Mouse (Mus musculus) forebrain, embryonic 14.5 days (tissue): Measurements from ENCODE around the gene Fscn2. TPM values are rescaled to one million over a fixed set of nuclear protein-coding genes. Genes with fewer than 3 reads are reported as not detected.

Experiments used
- ATAC-seq: fragments of 200-750 bp; cut with Nextera tagmentation; 2 replicates; pipeline ENCODE4 v1.8.0; 2017; ENCODE audit warnings: mild to moderate bottlenecking, moderate library complexity
- DNase-seq: peaks from one replicate; pipeline ENCODE4 v3.0.0-alpha.2; 2015; ENCODE audit warnings: low spot score
- H3K27ac ChIP-seq: fragments of 300-500 bp; sonication (generic); 2 replicates; pipeline ENCODE4 v1.5.1; 2014; ENCODE audit warnings: low read depth, mild to moderate bottlenecking, control low read depth, low read length, moderate library complexity
- H3K27me3 ChIP-seq: fragments of 300-500 bp; sonication (generic); replicated peaks from 2 replicates; pipeline ENCODE4 v1.6.1; 2014; ENCODE audit warnings: low read length, control low read depth, mixed read lengths; ENCODE audit not compliant: control insufficient read depth, insufficient read depth
- H3K36me3 ChIP-seq: fragments of 300-500 bp; sonication (generic); 2 replicates; pipeline ENCODE4 v1.6.1; 2014; ENCODE audit warnings: low read length, control low read depth; ENCODE audit not compliant: control insufficient read depth, insufficient read depth
- H3K4me1 ChIP-seq: fragments of 300-500 bp; sonication (generic); 2 replicates; pipeline ENCODE4 v1.6.1; 2014; ENCODE audit warnings: antibody characterized with exemption, low read length, control low read depth; ENCODE audit not compliant: control insufficient read depth, insufficient read depth
- H3K4me2 ChIP-seq: fragments of 300-500 bp; sonication (generic); 2 replicates; pipeline ENCODE4 v1.6.1; 2014; ENCODE audit warnings: mild to moderate bottlenecking, control low read depth, low read length
- H3K4me3 ChIP-seq: fragments of 300-500 bp; sonication (generic); 2 replicates; pipeline ENCODE4 v1.5.1; 2014; ENCODE audit warnings: low read depth, low read length, control low read depth
- H3K9ac ChIP-seq: fragments of 300-500 bp; sonication (generic); 2 replicates; pipeline ENCODE4 v1.6.1; 2014; ENCODE audit warnings: mild to moderate bottlenecking, low read length, control low read depth, moderate library complexity
- H3K9me3 ChIP-seq: fragments of 300-500 bp; sonication (generic); replicated peaks from 2 replicates; pipeline ENCODE4 v1.6.1; 2016; ENCODE audit warnings: low read length, control low read depth, mixed read lengths; ENCODE audit not compliant: control insufficient read depth
- WGBS: fragments of 180-500 bp; shearing (Covaris S2); extraction: QIAGEN DNeasy Blood & Tissue Kit; methylation state at CpG from one replicate; pipeline ENCODE4 v1.1.7; 2014; 5-methylcytosine and 5-hydroxymethylcytosine counted together
- polyA plus RNA-seq: library from polyadenylated mRNA; unstranded; fragments of >200 nt; fragmentation: Nextera tagmentation; extraction: Ambion mirVana; gene quantifications from 2 replicates; pipeline ENCODE4 v1.2.1, GENCODE M21; 2014

Gene Fscn2
- polyA plus RNA-seq, 1 experiment from 2014 or later: 1.4 TPM

DNA sequence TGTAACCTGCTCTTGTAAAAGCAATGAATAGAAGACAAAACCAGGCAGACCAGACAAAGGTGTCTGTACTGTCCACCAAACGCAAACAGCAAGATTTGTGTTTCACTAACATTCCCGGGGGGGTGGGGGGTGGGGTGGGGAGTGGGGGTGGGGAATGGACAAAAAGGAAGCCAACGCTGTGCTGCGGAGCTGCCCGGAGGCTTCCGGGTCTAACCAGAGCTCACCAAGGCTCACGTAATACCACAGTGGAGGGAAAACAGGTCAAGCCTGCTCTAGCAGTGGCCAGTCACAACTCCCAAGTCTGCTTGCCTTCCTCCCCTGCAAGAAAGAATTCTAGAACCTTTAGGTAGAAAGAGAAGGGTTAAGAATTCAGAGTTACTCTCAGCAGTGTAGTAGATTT lies 43.9 kb upstream of the Fscn2 start:
- H3K9me3 ChIP-seq: no peaks in the 10 kb centered on the region
- H3K4me2 ChIP-seq: peak overlapping the region; percentile 84; the same call in 1 of the 2 replicates
- H3K27ac ChIP-seq: 0 out of 2 replicates have a peak overlapping the region, but pooled peaks have one; percentile 88
- no peaks in the 10 kb centered on the region for H3K36me3 ChIP-seq
- ATAC-seq: no peak
- DNase-seq: no peak
- peak overlapping the region; percentile 87; the same call in 1 of the 2 replicates for H3K9ac ChIP-seq
- H3K4me3 ChIP-seq: no peak overlapping the region
- WGBS: 72% methylated on average over 7 of the region's 7 CpGs
- no peaks in the 10 kb centered on the region for H3K27me3 ChIP-seq
- peaks cover 19% of the 10 kb centered on the region for H3K4me1 ChIP-seq

DNA sequence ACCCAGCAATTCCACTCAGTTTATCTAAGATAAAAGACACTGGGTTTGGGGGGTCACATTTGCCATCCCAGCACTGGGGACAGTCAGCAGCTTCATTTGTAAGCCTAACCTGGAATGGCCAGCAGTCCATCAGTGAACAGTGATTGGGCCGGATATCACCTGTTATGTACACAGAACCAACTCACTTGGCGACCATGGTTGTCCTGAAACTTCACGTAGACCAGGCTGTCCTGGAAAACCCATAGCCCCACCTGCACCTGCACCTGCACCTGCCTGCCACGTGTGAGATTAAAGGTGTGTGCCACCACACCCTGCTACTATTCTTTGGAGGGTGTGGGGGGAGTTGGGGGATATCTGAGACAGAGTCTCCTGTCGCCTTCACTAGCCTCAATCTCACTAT lies 42.0 kb upstream of the Fscn2 start:
- H3K4me3 ChIP-seq: no peak overlapping the region
- no peaks in the 10 kb centered on the region for H3K9me3 ChIP-seq
- DNase-seq: no peak
- H3K27ac ChIP-seq: no peak overlapping the region
- H3K4me2 ChIP-seq: no peak overlapping the region
- H3K27me3 ChIP-seq: no peaks in the 10 kb centered on the region
- ATAC-seq: no peak
- H3K9ac ChIP-seq: no peak overlapping the region
- 89% methylated on average over 5 of the region's 5 CpGs for WGBS
- H3K36me3 ChIP-seq: no peaks in the 10 kb centered on the region
- H3K4me1 ChIP-seq: peaks cover 19% of the 10 kb centered on the region

DNA sequence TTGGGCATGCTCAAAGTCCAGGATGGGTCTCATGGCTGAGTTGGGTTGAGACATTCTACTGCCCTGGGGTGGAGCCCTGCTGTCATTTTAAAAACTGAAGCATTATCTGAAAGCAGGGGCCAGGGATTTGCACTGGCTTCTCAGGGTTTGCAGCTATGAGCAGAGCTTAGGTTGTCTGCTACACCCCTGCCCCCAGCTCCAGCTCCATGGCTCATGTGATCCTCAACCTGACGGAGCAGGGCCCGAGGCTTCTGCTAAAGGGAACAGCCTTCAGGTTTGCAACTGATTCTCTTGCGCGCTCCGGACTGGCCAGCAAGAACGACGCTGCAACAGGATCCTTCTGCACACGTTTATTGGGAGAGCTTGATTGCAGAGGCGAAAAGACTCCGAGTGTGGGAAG lies 41.2 kb upstream of the Fscn2 start:
- no peak overlapping the region for H3K27ac ChIP-seq
- 96% methylated on average over 10 of the region's 10 CpGs for WGBS
- no peak overlapping the region for H3K4me3 ChIP-seq
- H3K36me3 ChIP-seq: no peaks in the 10 kb centered on the region
- DNase-seq (no peak), ATAC-seq (no peak)
- H3K9me3 ChIP-seq: no peaks in the 10 kb centered on the region
- peaks cover 13% of the 10 kb centered on the region for H3K4me1 ChIP-seq
- no peaks in the 10 kb centered on the region for H3K27me3 ChIP-seq
- H3K9ac ChIP-seq: no peak overlapping the region
- H3K4me2 ChIP-seq: no peak overlapping the region

DNA sequence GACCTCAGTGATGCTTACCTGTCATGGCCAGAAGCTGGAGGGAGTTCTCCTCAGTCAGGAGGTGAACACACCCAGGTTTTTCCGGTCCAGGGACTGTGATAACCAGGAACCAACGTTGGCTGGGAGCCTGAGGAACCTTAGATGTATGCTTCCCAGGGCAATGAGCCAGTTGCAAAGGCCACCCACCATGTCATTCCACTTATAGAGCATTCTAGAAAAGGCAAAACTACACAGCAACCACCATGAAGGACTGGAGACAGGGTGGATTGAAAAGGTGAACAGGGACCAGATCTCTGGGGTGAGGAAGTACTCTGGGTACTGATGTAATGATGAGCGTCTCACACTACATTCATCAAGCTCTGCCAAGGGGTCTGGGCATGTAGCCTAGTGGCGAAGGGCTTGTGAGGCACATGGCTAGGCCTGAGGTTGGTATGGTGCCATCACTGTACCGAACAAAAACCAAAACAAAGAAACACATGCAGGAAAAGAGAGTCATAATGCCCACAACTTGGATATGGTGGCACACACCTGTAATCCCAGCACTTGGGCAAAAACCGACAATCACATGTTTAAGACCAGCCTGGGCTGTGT lies 25.8 kb upstream of the Fscn2 start:
- ATAC-seq (no peak), DNase-seq (no peak)
- no peaks in the 10 kb centered on the region for H3K9me3 ChIP-seq
- H3K9ac ChIP-seq: no peak overlapping the region
- WGBS: 79% methylated on average over 6 of the region's 6 CpGs
- H3K27ac ChIP-seq: no peak overlapping the region
- no peak overlapping the region for H3K4me2 ChIP-seq
- no peaks in the 10 kb centered on the region for H3K27me3 ChIP-seq
- no peaks in the 10 kb centered on the region for H3K36me3 ChIP-seq
- no peak overlapping the region for H3K4me3 ChIP-seq
- no peaks in the 10 kb centered on the region for H3K4me1 ChIP-seq

DNA sequence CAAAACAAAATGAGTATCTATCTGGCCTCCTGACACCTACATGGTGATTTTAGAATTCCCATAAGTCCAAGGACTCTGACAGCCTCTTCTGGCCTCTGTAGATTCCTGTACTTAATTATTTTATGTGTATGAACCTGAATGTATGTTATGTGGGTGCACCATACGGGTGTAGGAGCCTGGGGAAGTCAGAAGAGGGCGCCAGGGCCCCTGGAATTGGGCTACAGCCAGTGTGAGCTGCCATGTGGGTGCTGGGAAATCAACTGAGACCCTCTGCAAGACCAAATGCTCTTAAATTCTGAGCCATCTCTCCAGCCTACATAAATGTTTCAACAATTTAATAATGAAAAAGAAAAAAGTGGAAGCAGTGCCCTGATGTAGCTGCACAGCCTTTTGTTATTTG lies 23.9 kb upstream of the Fscn2 start:
- 29% methylated on average over 2 of the region's 2 CpGs for WGBS
- Histone ChIP-seq H3K4me3 (no peak overlapping the region), H3K4me1 (no peaks in the 10 kb centered on the region), H3K9me3 (no peaks in the 10 kb centered on the region), H3K36me3 (no peaks in the 10 kb centered on the region), H3K27ac (no peak overlapping the region), H3K27me3 (no peaks in the 10 kb centered on the region), H3K9ac (no peak overlapping the region), H3K4me2 (no peak overlapping the region)
- DNase-seq (no peak), ATAC-seq (no peak)

DNA sequence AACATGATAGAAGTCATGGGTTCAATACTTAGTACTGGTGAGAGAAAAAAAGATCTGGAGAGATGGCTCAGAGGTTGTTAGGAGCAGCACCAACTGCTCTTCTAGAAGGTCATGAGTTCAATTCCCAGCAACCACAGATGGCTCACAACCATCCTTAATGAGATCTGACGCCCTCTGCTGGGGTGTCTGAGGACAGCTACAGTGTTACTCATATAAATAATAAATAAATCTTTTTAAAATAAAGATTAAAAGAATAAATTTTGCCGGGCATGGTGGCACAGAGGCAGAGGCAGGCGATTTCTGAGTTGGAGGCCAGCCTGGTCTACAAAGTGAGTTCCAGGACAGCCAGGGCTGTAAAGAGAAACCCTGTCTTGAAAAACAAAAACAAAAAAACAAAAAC lies 22.5 kb upstream of the Fscn2 start:
- no peaks in the 10 kb centered on the region for H3K4me1 ChIP-seq
- H3K27ac ChIP-seq: no peak overlapping the region
- no peak for DNase-seq
- WGBS: 70% methylated on average over 3 of the region's 3 CpGs
- H3K9me3 ChIP-seq: no peaks in the 10 kb centered on the region
- H3K4me2 ChIP-seq: no peak overlapping the region
- ATAC-seq: no peak
- H3K9ac ChIP-seq: no peak overlapping the region
- H3K36me3 ChIP-seq: 0 out of 2 replicates have a peak, but pooled peaks cover 3% of the 10 kb centered on the region
- no peaks in the 10 kb centered on the region for H3K27me3 ChIP-seq
- H3K4me3 ChIP-seq: no peak overlapping the region

- DNase-seq: no peak
These were observed 21.3 kb upstream of the Fscn2 start for GRCm38 (mm10) chr11:120339978-120340513.

GRCm38 (mm10) chr11:120341661-120342060 lies 19.7 kb upstream of the Fscn2 start:
- H3K4me2 ChIP-seq: no peak overlapping the region
- H3K9ac ChIP-seq: no peak overlapping the region
- H3K4me1 ChIP-seq: peaks cover 4% of the 10 kb centered on the region; the same call in 1 of the 2 replicates
- H3K27me3 ChIP-seq: no peaks in the 10 kb centered on the region
- DNase-seq (no peak), ATAC-seq (no peak)
- H3K36me3 ChIP-seq: peaks cover 17% of the 10 kb centered on the region
- WGBS: 88% methylated on average over 4 of the region's 4 CpGs
- H3K27ac ChIP-seq: no peak overlapping the region
- H3K4me3 ChIP-seq: no peak overlapping the region
- no peaks in the 10 kb centered on the region for H3K9me3 ChIP-seq

More at GRCm38 (mm10) chr11:120339978-120340513, 21.3 kb upstream of the Fscn2 start:
- Histone ChIP-seq H3K27ac (no peak overlapping the region), H3K9me3 (no peaks in the 10 kb centered on the region), H3K4me3 (no peak overlapping the region), H3K4me1 (peaks cover under 1% of the 10 kb centered on the region; the same call in 1 of the 2 replicates), H3K36me3 (peaks cover 7% of the 10 kb centered on the region), H3K9ac (no peak overlapping the region), H3K4me2 (no peak overlapping the region), H3K27me3 (no peaks in the 10 kb centered on the region)
- no peak for ATAC-seq
- WGBS: 88% methylated on average over 10 of the region's 10 CpGs

DNA sequence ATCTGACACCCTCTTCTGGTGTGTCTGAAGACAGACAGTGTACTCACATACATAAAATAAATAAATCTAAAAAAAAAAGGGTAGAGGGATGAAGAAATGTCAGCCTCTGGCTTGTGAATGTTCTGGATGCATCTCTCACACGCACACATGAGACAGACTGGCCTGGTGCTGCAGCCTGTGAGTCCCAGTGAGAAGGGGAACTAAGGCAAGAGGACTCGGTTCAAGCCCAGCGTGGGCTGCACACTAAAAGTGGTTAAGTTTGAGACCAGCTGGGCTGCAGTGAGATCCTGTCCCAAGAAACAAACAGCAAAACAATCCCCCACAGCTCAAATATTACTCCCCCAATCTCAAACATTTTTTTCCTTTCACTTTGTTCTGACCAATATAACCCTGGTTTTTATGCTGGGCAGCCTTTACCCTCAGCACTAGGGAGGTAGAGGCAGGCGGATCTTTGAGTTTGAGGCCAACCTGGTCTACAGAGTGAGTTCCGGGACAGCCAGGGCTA lies 18.6 kb upstream of the Fscn2 start:
- no peak overlapping the region for H3K4me2 ChIP-seq
- ATAC-seq: no peak
- 90% methylated on average over 5 of the region's 5 CpGs for WGBS
- no peak for DNase-seq
- H3K4me1 ChIP-seq: peaks cover 4% of the 10 kb centered on the region; the same call in 1 of the 2 replicates
- H3K27me3 ChIP-seq: no peaks in the 10 kb centered on the region
- H3K9ac ChIP-seq: no peak overlapping the region
- no peak overlapping the region for H3K4me3 ChIP-seq
- no peaks in the 10 kb centered on the region for H3K9me3 ChIP-seq
- no peak overlapping the region for H3K27ac ChIP-seq
- peaks cover 23% of the 10 kb centered on the region for H3K36me3 ChIP-seq
